Mouse (Mus musculus): ENCODE measurements around the gene 4430402I18Rik.

GRCm38 (mm10) chr19:28929034-28929433, 38.6 kb downstream of the 4430402I18Rik start:
- no peak for TF ChIP-seq HCFC1 (IDR thresholded peaks at IDR 0.05; ENCODE audit: borderline replicate concordance, insufficient read depth, low read length)
- no peak for TF ChIP-seq ZC3H11A (IDR thresholded peaks at IDR 0.05; ENCODE audit: borderline replicate concordance, low read depth, low read length)
- no peak for TF ChIP-seq ZNF384 (IDR thresholded peaks at IDR 0.05; ENCODE audit: low read depth, low read length)
- TF ChIP-seq CHD2 (IDR thresholded peaks at IDR 0.05; ENCODE audit: low read depth, low read length), result no peak
- TF ChIP-seq MAFK (IDR thresholded peaks at IDR 0.05; ENCODE audit: insufficient read depth, low read depth, low read length), result no peak

All from ES-E14 (cell line).